Mouse (Mus musculus) kidney, adult 2 months (tissue): ENCODE measurements at regions not wholly inside any gene's neighbourhood (a gene's known extent, or its start where the extent isn't known, plus 50 kb on each side); places are given as distances from the start of the nearest gene placed in this dataset.

Experiments used
- DNase-seq: peaks from one replicate; pipeline ENCODE4 v3.0.0; 2021
- H3K27ac ChIP-seq: fragments of 200-500 bp; 2 replicates; pipeline ENCODE4 v1.5.1; 2012; ENCODE audit warnings: low read depth, low read length, control low read depth, inconsistent platforms; ENCODE audit not compliant: insufficient read depth
- H3K27me3 ChIP-seq: fragments of 200-500 bp; replicated peaks from 2 replicates; pipeline ENCODE4 v1.6.1; 2012; ENCODE audit warnings: mild to moderate bottlenecking, moderate library complexity, low read length, inconsistent platforms; ENCODE audit not compliant: control insufficient read depth, insufficient read depth
- H3K36me3 ChIP-seq: fragments of 200-500 bp; 2 replicates; pipeline ENCODE4 v1.6.1; 2012; ENCODE audit warnings: mild to moderate bottlenecking, moderate library complexity, low read length, inconsistent platforms; ENCODE audit not compliant: control insufficient read depth, insufficient read depth
- H3K4me1 ChIP-seq: fragments of 200-500 bp; 2 replicates; pipeline ENCODE4 v1.6.1; 2011; ENCODE audit warnings: low read length; ENCODE audit not compliant: control insufficient read depth, insufficient read depth
- H3K4me3 ChIP-seq: fragments of 200-500 bp; 2 replicates; pipeline ENCODE4 v1.5.1; 2011; ENCODE audit warnings: mild to moderate bottlenecking, low read depth, low read length, control low read depth; ENCODE audit not compliant: insufficient read depth
- CTCF ChIP-seq: fragments of 200-500 bp; conservative IDR thresholded peaks from 2 replicates; pipeline ENCODE4 v1.5.1; 2011; ENCODE audit warnings: low read depth, mild to moderate bottlenecking, control low read depth, low read length, moderate library complexity, mixed read lengths; ENCODE audit not compliant: insufficient read depth, insufficient read length
- POLR2A ChIP-seq: fragments of 200-500 bp; IDR thresholded peaks from one replicate; pipeline ENCODE4 v1.6.1; 2011; ENCODE audit warnings: low read depth, low read length, control low read depth
- WGBS: fragments of 180-500 bp; shearing (Covaris S2); methylation state at CpG from one replicate; pipeline ENCODE4 v1.1.7; 2018; 5-methylcytosine and 5-hydroxymethylcytosine counted together

DNA sequence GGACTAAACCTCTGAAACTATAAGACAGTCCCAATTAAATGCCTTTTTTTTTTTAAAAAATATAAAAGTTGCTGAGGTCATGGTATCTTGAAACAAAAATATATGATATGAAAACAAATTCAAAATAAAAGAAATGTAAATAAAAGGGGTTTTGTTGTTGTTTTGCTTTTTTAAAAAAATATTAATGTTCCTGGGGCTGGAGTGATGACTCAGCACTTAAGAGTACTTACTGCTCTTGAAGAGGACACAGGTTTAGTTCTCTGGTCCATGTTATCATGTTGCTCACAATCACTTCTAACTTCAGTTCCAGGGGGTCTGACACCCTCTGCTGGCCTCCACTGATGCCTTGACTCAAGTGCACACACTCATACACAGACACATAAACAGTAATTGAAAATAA is 53.5 kb upstream of the Atp1a1 start:
- Histone ChIP-seq H3K27ac (no peak overlapping the region), H3K27me3 (no peaks in the 10 kb centered on the region), H3K4me3 (no peak overlapping the region), H3K4me1 (peaks cover 12% of the 10 kb centered on the region; the same call in 1 of the 2 replicates), H3K36me3 (no peaks in the 10 kb centered on the region)
- no peak for DNase-seq
- TF ChIP-seq CTCF (no peak), POLR2A (no peak)

DNA sequence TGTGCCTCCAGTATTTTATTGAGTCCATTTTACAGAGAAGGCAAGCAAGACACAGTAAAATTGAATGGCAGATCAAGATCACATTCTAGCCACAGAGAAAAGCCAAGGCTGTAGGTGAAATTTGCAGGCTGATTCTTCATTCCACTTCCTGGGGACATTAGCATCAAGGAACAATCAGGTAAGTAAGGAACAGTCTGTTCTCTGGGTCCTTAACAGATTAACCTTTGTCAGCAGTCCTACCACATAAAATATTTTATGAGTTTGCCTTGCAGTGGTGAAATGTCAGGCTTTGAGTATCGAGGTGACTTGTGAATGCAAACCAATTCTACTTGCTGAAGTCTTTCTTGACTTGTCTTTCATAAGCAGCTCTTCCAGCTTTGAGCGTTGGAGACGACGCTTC is 50.2 kb upstream of the Atp1a1 start:
- TF ChIP-seq POLR2A (no peak), CTCF (no peak)
- Histone ChIP-seq H3K36me3 (no peaks in the 10 kb centered on the region), H3K27me3 (no peaks in the 10 kb centered on the region), H3K4me3 (no peak overlapping the region), H3K4me1 (peaks cover 16% of the 10 kb centered on the region), H3K27ac (no peak overlapping the region)
- no peak for DNase-seq
- WGBS = 75% methylated on average over 4 of the region's 4 CpGs
